Mouse (Mus musculus) bone marrow macrophage, adult 2 months (primary cell): ENCODE measurements at regions not wholly inside any gene's neighbourhood (a gene's known extent, or its start where the extent isn't known, plus 50 kb on each side); places are given as distances from the start of the nearest gene placed in this dataset.

ENCODE experiments used
- CTCF ChIP-seq: IDR thresholded peaks from 2 replicates; pipeline ENCODE4 v1.5.1; 2012; ENCODE audit warnings: low read depth, mild to moderate bottlenecking, low read length, moderate library complexity
- POLR2A ChIP-seq: IDR thresholded peaks from 2 replicates; pipeline ENCODE4 v1.6.1; 2012; ENCODE audit warnings: mild to moderate bottlenecking, low read depth, low read length, borderline replicate concordance

GRCm38 (mm10) chr2:75158581-75158980, 333.0 kb downstream of the Mtx2 start:
- TF ChIP-seq CTCF = no peak
- no peak for TF ChIP-seq POLR2A
